Mouse (Mus musculus): ENCODE data around the gene Ap2s1.

Gene Ap2s1

DNA sequence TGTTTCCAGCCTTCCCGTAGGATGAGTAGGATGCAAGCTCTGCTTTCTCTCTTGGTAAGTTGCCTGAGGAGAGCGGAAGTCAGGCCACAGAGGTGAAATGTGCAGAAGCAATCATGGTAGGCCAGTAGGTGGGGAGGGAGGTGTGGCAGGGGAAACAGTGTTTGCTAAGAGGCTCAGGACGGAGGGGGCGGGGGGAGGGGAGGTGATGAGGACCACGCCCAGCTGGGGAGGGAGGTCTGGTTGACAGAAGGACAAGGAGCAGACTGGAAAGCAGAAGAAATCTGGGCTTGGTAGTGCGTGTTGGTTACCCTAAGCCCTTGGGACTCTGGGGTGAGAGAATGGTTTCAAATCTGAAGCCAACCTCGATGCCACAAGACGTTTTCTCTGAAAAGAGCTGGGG lies 22.1 kb downstream of the Ap2s1 start:
- H3K9me3 ChIP-seq (ENCODE audit: low read length): no peaks in the 10 kb centered on the region

DNA sequence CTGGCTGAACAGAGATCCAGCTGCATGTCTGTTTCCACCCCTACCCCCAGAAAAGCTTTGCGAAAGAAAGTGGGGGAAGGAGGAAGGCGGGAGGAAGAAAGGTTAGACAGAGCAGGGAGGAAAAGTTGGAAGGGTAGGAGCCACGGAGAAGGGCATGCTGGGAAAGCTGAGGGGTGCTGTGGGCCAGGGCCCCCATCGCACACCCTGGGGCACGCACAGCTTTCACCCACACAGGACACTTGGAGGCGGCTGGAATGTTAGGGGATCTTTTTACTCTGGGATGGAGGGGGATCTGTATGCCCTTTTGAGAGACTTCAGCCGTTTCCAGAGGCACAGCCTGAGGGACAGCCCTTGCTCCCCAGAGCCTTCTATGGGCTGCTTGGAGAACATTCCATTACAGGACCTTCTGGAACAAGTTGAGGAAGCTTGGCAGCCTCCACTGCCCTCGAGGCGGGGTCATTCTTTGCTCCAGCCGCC lies 22.8 kb downstream of the Ap2s1 start:
- Histone ChIP-seq H3K9me3 (ENCODE audit: low read length) (no peaks in the 10 kb centered on the region), H3K27me3 (ENCODE audit: insufficient read depth, low read length) (peaks cover 3% of the 10 kb centered on the region), H3K36me3 (ENCODE audit: insufficient read depth, low read length) (no peaks in the 10 kb centered on the region), H3K4me1 (replicated peaks; ENCODE audit: low read depth, low read length) (peaks cover 37% of the 10 kb centered on the region), H3K4me3 (replicated peaks; ENCODE audit: low read length) (0 out of 2 replicates have a peak overlapping the region, but pooled peaks have one; percentile 32)
- TF ChIP-seq CTCF (conservative IDR thresholded peaks at IDR 0.05; ENCODE audit: low read length) (no peak), NANOG (IDR thresholded peaks at IDR 0.05; ENCODE audit: borderline replicate concordance, low read length) (no peak), POU5F1 (IDR thresholded peaks at IDR 0.05; ENCODE audit: borderline replicate concordance, low read length) (no peak)

More for the DNA sequence above, 22.1 kb downstream of the Ap2s1 start:
- peaks cover 45% of the 10 kb centered on the region for H3K4me1 ChIP-seq (replicated peaks; ENCODE audit: low read depth, low read length)
- H3K4me3 ChIP-seq (replicated peaks; ENCODE audit: low read length): peak overlapping the region; percentile 18; the same call in 1 of the 2 replicates
- no peak for TF ChIP-seq CTCF (conservative IDR thresholded peaks at IDR 0.05; ENCODE audit: low read length)
- TF ChIP-seq NANOG (IDR thresholded peaks at IDR 0.05; ENCODE audit: borderline replicate concordance, low read length): no peak
- TF ChIP-seq POU5F1 (IDR thresholded peaks at IDR 0.05; ENCODE audit: borderline replicate concordance, low read length): no peak
- H3K27me3 ChIP-seq (ENCODE audit: insufficient read depth, low read length): peaks cover 3% of the 10 kb centered on the region
- no peaks in the 10 kb centered on the region for H3K36me3 ChIP-seq (ENCODE audit: insufficient read depth, low read length)

DNA sequence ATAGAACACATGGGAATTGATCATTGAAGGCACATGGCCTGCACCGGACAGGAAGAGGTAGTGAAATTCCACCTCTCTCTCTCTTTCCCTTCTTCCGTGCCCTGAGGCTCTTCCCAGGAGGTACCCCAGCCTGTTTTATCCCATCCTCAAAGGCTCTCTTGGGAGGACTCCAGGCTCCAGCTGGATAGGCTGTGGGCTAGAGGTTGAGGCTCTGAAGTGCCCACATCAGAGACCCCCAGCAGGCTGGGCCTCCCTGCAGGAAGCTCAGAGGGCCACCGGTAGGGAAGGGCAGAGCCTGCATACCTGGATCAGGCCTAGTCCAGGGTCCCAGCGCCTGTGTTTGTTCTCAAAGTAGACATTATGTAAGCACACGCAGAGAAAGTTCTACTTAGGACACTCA lies 23.4 kb downstream of the Ap2s1 start:
- Histone ChIP-seq H3K36me3 (ENCODE audit: insufficient read depth, low read length) (no peaks in the 10 kb centered on the region), H3K4me3 (replicated peaks; ENCODE audit: low read length) (no peak overlapping the region), H3K4me1 (replicated peaks; ENCODE audit: low read depth, low read length) (peaks cover 39% of the 10 kb centered on the region), H3K27me3 (ENCODE audit: insufficient read depth, low read length) (peaks cover 3% of the 10 kb centered on the region), H3K9me3 (ENCODE audit: low read length) (no peaks in the 10 kb centered on the region)
- TF ChIP-seq POU5F1 (IDR thresholded peaks at IDR 0.05; ENCODE audit: borderline replicate concordance, low read length) (no peak), NANOG (IDR thresholded peaks at IDR 0.05; ENCODE audit: borderline replicate concordance, low read length) (no peak), CTCF (conservative IDR thresholded peaks at IDR 0.05; ENCODE audit: low read length) (no peak)

DNA sequence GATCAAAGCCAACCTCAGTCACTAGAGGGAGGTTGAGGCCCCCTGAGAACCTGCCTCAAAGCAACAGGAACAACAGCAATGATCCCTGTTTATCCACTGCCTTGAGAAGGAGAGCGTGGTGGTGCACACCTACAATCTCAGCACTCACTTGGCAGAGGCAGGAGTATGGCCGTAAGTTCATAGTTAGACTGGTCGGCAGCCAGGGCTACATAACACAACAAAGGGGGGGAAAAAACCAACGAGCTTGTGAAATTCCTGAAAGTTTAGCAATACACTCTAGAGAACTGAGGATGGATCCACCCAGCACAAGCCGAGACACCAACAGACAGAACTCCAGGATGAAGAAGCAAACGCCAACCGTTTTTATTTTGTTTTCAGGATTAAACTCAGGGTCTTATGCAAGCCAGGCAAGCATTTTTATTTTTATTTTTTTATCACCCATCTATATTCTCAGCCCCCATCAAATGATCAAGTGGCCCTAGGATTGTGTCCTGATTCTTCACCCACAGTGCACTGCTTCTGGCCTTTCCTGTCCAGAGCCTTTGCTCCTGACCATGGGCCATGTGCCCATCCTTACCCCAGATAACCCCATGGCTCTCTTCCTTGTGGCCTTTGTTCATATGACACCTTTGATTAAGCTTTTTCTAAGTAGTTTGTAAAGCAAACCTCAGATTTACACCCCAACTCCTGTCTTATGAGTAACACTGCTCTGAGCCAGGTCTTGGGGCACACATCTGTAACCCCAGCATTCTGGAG lies 25.4 kb downstream of the Ap2s1 start:
- Histone ChIP-seq H3K27me3 (ENCODE audit: insufficient read depth, low read length) (peaks cover 3% of the 10 kb centered on the region), H3K36me3 (ENCODE audit: insufficient read depth, low read length) (no peaks in the 10 kb centered on the region), H3K4me1 (replicated peaks; ENCODE audit: low read depth, low read length) (peaks cover 35% of the 10 kb centered on the region), H3K9me3 (ENCODE audit: low read length) (no peaks in the 10 kb centered on the region), H3K4me3 (replicated peaks; ENCODE audit: low read length) (no peak overlapping the region)
- TF ChIP-seq POU5F1 (IDR thresholded peaks at IDR 0.05; ENCODE audit: borderline replicate concordance, low read length) (no peak), NANOG (IDR thresholded peaks at IDR 0.05; ENCODE audit: borderline replicate concordance, low read length) (no peak), CTCF (conservative IDR thresholded peaks at IDR 0.05; ENCODE audit: low read length) (no peak)

DNA sequence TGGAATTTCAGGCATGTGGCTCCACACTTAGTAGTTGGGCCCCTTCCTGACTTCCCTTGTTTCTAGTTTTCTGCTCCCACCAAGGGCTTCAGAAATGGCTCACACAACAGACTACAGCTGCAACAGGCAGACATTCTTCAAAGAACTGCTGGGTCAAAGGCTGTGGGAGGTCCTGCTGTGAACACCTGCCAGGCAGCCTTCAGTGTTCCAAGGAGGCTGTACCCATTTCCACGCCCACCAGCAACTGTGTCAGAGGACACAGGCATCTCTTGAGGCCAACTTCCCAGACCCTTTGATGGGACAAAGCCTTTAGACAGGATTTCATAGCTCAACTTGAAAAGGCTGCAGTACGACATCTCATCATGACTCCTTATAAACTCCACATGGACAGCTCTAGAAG lies 28.2 kb downstream of the Ap2s1 start:
- Histone ChIP-seq H3K9me3 (ENCODE audit: low read length) (peaks cover 7% of the 10 kb centered on the region; the same call in 1 of the 2 replicates), H3K4me1 (replicated peaks; ENCODE audit: low read depth, low read length) (peaks cover 15% of the 10 kb centered on the region), H3K27me3 (ENCODE audit: insufficient read depth, low read length) (peaks cover 3% of the 10 kb centered on the region), H3K36me3 (ENCODE audit: insufficient read depth, low read length) (no peaks in the 10 kb centered on the region), H3K4me3 (replicated peaks; ENCODE audit: low read length) (no peak overlapping the region)
- TF ChIP-seq NANOG (IDR thresholded peaks at IDR 0.05; ENCODE audit: borderline replicate concordance, low read length) (no peak), POU5F1 (IDR thresholded peaks at IDR 0.05; ENCODE audit: borderline replicate concordance, low read length) (no peak), CTCF (conservative IDR thresholded peaks at IDR 0.05; ENCODE audit: low read length) (no peak)

DNA sequence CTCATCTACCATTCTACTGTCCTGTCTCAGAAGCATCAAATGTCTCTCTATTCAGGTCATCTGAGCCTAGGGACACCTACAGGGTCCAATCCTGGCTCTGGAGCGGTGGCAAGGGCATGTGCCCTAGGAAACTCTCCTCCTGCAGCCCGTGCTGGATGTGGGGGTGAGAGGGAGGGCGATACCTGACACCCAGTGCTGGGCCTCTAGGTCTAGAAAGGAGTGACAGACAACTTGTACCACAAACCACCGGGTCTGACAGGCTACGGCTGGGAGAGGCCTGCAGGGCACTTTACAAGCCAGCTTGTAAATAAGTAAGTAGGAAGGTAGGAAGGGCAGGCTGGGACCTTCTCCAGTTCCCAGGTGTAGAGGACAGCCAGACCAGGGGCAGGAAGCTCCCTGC lies 37.7 kb downstream of the Ap2s1 start:
- H3K9me3 ChIP-seq (ENCODE audit: low read length): peaks cover 4% of the 10 kb centered on the region

DNA sequence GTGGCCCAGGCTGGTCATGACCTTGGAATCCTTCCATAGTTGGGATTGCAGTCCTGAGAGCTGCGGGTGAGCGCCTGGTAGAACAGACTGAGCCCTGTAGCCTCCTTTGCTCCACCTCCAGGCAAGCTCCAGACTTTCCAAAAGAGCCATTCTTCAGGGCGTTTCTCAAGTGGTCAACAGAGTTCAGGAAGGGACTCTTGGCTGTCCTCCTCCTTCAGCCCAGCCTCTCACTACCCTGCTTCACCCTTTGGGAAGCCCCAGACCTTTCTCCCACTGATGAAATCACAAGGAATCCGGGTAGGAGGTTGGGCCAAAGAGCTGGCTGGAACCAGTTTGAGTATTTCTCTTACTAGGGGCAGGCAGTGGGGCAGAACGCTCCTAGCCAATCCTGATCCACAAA lies 41.9 kb downstream of the Ap2s1 start:
- Histone ChIP-seq H3K36me3 (ENCODE audit: insufficient read depth, low read length) (peaks cover 20% of the 10 kb centered on the region), H3K4me3 (replicated peaks; ENCODE audit: low read length) (peak overlapping the region; percentile 67), H3K4me1 (replicated peaks; ENCODE audit: low read depth, low read length) (peaks cover 48% of the 10 kb centered on the region), H3K27me3 (ENCODE audit: insufficient read depth, low read length) (peaks cover 5% of the 10 kb centered on the region; the same call in 1 of the 2 replicates), H3K9me3 (ENCODE audit: low read length) (peaks cover 4% of the 10 kb centered on the region)
- TF ChIP-seq NANOG (IDR thresholded peaks at IDR 0.05; ENCODE audit: borderline replicate concordance, low read length) (no peak), CTCF (conservative IDR thresholded peaks at IDR 0.05; ENCODE audit: low read length) (no peak), POU5F1 (IDR thresholded peaks at IDR 0.05; ENCODE audit: borderline replicate concordance, low read length) (no peak)

More for the DNA sequence above, 37.7 kb downstream of the Ap2s1 start:
- H3K4me3 ChIP-seq (replicated peaks; ENCODE audit: low read length): no peak overlapping the region
- H3K36me3 ChIP-seq (ENCODE audit: insufficient read depth, low read length): no peaks in the 10 kb centered on the region
- peaks cover 8% of the 10 kb centered on the region; the same call in 1 of the 2 replicates for H3K27me3 ChIP-seq (ENCODE audit: insufficient read depth, low read length)
- TF ChIP-seq CTCF (conservative IDR thresholded peaks at IDR 0.05; ENCODE audit: low read length) (no peak), POU5F1 (IDR thresholded peaks at IDR 0.05; ENCODE audit: borderline replicate concordance, low read length) (no peak), NANOG (IDR thresholded peaks at IDR 0.05; ENCODE audit: borderline replicate concordance, low read length) (no peak)
- H3K4me1 ChIP-seq (replicated peaks; ENCODE audit: low read depth, low read length): peaks cover 32% of the 10 kb centered on the region

DNA sequence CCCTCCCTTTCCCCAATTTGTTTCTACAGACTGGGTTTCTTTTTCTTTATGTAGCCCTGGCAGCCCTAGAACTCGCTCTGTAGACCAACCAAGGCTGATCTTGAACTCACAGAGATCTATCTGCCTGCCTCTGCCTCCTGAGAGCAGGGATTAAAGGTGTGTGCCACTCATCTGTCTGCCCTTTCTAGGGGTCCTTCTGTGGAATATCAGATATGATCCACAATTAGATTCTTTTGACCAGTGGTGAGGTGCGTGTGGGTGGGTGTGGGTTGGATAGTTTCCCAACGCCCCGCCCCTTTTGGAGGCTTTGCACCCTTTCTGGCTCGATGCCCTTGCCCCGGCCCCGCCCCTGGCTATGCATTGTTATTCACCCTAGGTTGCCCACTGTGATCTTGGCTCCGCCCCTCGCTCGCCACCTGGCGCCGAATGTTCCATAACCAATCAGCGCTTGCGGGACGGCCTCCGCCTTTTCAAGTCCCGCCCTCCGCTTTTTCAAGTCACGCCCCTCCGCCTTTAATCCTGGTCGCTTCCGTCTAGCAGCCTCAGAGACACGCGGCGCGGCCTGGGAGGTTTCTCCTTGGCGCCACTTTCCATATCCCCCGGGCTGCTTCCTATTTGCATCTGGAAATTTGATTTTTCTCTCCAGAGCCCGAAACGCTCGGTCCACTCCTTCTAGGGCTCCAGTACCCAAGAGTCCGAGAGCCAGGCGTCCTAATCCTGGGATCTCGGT lies 42.8 kb downstream of the Ap2s1 start, which contains the start of gene Slc1a5:
Gene Slc1a5, plus strand, starts transcription at position 516 of the 730 bp plus-strand sequence.
- no peak for TF ChIP-seq CTCF (conservative IDR thresholded peaks at IDR 0.05; ENCODE audit: low read length)
- peaks cover 4% of the 10 kb centered on the region for H3K9me3 ChIP-seq (ENCODE audit: low read length)
- H3K4me1 ChIP-seq (replicated peaks; ENCODE audit: low read depth, low read length): peaks cover 55% of the 10 kb centered on the region
- H3K36me3 ChIP-seq (ENCODE audit: insufficient read depth, low read length): peaks cover 29% of the 10 kb centered on the region
- peak within 1 kb of the TSS; percentile 93 for H3K4me3 ChIP-seq (replicated peaks; ENCODE audit: low read length)
- H3K27me3 ChIP-seq (ENCODE audit: insufficient read depth, low read length): peaks cover under 1% of the 10 kb centered on the region; the same call in 1 of the 2 replicates
